In the genomic region with DNA sequence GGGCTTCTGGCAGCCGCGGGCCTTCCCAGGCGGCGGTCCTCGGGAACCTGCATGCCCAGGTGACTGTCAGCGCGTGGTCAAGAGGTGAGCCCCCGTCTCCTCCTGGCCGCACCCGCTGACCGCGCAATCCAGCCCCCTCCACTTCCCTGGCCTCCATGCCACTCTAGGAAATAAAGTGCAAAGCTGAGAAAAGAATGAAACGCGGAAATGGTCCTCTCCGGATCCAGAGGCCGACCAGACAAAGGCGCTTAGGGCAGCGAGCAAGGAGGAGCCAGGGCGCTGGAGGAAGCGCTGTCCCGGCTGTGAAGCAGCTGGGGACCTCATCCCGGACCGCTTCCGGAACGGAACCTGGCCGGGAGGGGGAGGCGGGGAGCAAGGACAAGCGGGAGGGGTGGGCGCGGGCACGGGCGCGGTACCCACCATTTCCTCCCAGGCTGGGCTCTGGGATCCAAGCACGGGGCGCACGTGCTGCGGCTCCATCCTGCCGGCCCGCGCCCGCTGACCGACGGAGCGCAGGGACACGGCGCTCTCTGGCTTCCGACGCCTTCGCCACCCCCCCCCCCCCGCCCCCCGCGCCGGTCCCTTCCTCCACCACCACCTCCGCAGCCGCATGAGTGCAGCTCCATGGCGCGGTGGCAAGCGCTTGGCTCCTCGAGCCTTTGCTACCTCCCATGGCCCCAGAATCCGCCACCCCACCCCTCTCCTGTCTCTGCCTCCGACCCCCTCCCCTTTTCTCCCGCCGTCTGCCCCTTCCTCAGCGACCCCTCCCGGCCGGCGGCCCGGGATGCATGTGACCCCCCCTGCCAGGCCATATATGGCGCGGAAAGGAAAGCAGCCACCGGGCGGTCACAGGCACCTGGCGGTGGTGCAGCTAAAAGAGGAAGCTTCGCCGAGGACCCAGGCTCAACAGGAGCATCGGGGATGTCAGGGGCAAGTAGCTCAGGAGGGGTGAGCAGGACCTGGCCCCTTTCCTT, we compare ENCODE assay signal across 13 mouse cellular contexts. TPM values are rescaled to one million over a fixed set of nuclear protein-coding genes. Genes with fewer than 3 reads are reported as not detected.
DNase-seq lines count a peak whose midpoint lies in the region; ATAC-seq and TF ChIP-seq lines count a peak whose summit lies in the region.
"Not testable (repeated sequence)": the region's sequence is repeated elsewhere in the genome, so short reads cannot be mapped to it uniquely, and the experiment has no call there.
"Had no signal": no experiment of that assay in that cellular context is flagged by ENCODE, and none has a peak within 500 bp of the region (broad histone marks: within the 10 kb centered on the region; RNA-seq: fewer than 3 reads in every experiment).

No protein-coding gene starts in this region.

- not testable (repeated sequence) for H3K36me3 ChIP-seq in forebrain, embryonic 15.5 days; heart, postnatal 0 days (replicated peaks; ENCODE audit: control insufficient read depth, insufficient read depth, low read length); intestine, embryonic 16.5 days (ENCODE audit: control insufficient read depth, insufficient read depth, low read length); limb, embryonic 12.5 days; midbrain, embryonic 11.5 days (ENCODE audit: control insufficient read depth, insufficient read depth, low read length)

- TF ChIP-seq CTCF in heart, postnatal 0 days (IDR thresholded peaks at IDR 0.05; ENCODE audit: low read depth) = not testable (repeated sequence)

- not testable (repeated sequence) for H3K9me3 ChIP-seq in forebrain, embryonic 15.5 days; heart, postnatal 0 days (replicated peaks; ENCODE audit: control insufficient read depth, low read length); intestine, embryonic 16.5 days (ENCODE audit: control insufficient read depth, low read length); limb, embryonic 12.5 days; midbrain, embryonic 11.5 days (ENCODE audit: control insufficient read depth, low read length)

- WGBS in forebrain, embryonic 15.5 days = under 1% methylated on average over 24 of the region's 76 CpGs
- under 1% methylated on average over 17 of the region's 76 CpGs for WGBS in heart, postnatal 0 days
- WGBS in intestine, embryonic 16.5 days = under 1% methylated on average over 34 of the region's 76 CpGs
- 2% methylated on average over 53 of the region's 76 CpGs for WGBS in limb, embryonic 12.5 days
- WGBS in midbrain, embryonic 11.5 days = under 1% methylated on average over 33 of the region's 76 CpGs

- not testable (repeated sequence) for H3K4me1 ChIP-seq in forebrain, embryonic 15.5 days; heart, postnatal 0 days (ENCODE audit: control insufficient read depth, insufficient read depth); intestine, embryonic 16.5 days (ENCODE audit: control insufficient read depth, insufficient read depth, low read length); limb, embryonic 12.5 days (replicated peaks); midbrain, embryonic 11.5 days (ENCODE audit: control insufficient read depth, insufficient read depth, low read length)

- not testable (repeated sequence) for H3K27me3 ChIP-seq in forebrain, embryonic 15.5 days; heart, postnatal 0 days (ENCODE audit: control insufficient read depth, insufficient read depth, low read length); intestine, embryonic 16.5 days (replicated peaks; ENCODE audit: control insufficient read depth, insufficient read depth, low read length); limb, embryonic 12.5 days; midbrain, embryonic 11.5 days (ENCODE audit: control insufficient read depth, insufficient read depth, low read length)

- not testable (repeated sequence) for ATAC-seq in forebrain, embryonic 15.5 days (replicated peaks); heart, postnatal 0 days (ENCODE audit: insufficient read depth, low read depth); intestine, embryonic 16.5 days; limb, embryonic 12.5 days (ENCODE audit: insufficient number of reproducible peaks, insufficient read depth, low FRiP score, low TSS enrichment, low read depth); midbrain, embryonic 11.5 days (ENCODE audit: low FRiP score)

- TF ChIP-seq EP300 in heart, postnatal 0 days (IDR thresholded peaks at IDR 0.05; ENCODE audit: low read depth) = not testable (repeated sequence)

- H3K4me2 ChIP-seq in forebrain, embryonic 15.5 days (replicated peaks) = peak overlapping the region; percentile 56
- H3K4me2 ChIP-seq in heart, postnatal 0 days (ENCODE audit: low read depth, low read length) = peak overlapping the region; percentile 55
- H3K4me2 ChIP-seq in intestine, embryonic 16.5 days (ENCODE audit: low read depth, low read length) = peak overlapping the region; percentile 62
- H3K4me2 ChIP-seq in limb, embryonic 12.5 days = peak overlapping the region; percentile 63
- peak overlapping the region; percentile 50 for H3K4me2 ChIP-seq in midbrain, embryonic 11.5 days

- peak overlapping the region; percentile 49 for H3K9ac ChIP-seq in forebrain, embryonic 15.5 days (replicated peaks)
- not testable (repeated sequence) for H3K9ac ChIP-seq in heart, postnatal 0 days (replicated peaks; ENCODE audit: low read depth, low read length); intestine, embryonic 16.5 days (ENCODE audit: low read depth, low read length)
- H3K9ac ChIP-seq in limb, embryonic 12.5 days (replicated peaks) = peak overlapping the region; percentile 48; the same call in 1 of the 2 replicates
- peak overlapping the region; percentile 44 for H3K9ac ChIP-seq in midbrain, embryonic 11.5 days (ENCODE audit: low read length)

- H3K4me3 ChIP-seq in forebrain, embryonic 15.5 days = peak overlapping the region; percentile 45
- peak overlapping the region; percentile 30 for H3K4me3 ChIP-seq in heart, postnatal 0 days (ENCODE audit: low read depth, low read length)
- H3K4me3 ChIP-seq in intestine, embryonic 16.5 days (ENCODE audit: low read length) = peak overlapping the region; percentile 37
- peak overlapping the region; percentile 42 for H3K4me3 ChIP-seq in limb, embryonic 12.5 days (replicated peaks)
- H3K4me3 ChIP-seq in midbrain, embryonic 11.5 days (ENCODE audit: low read depth, low read length) = peak overlapping the region; percentile 32

- DNase-seq in cerebellum, postnatal 25 days = peak; percentile 4 to 7
- peak; percentile 4 for DNase-seq in heart, postnatal 0 days (ENCODE audit: low spot score)
- peak; percentile 82 for DNase-seq in midbrain, embryonic 11.5 days (ENCODE audit: low spot score, missing footprints)
- peak; percentile 1 for DNase-seq in right cerebral cortex, postnatal 36 days (ENCODE audit: low spot score in 2 of 2)

- H3K27ac ChIP-seq in forebrain, embryonic 15.5 days (replicated peaks); heart, postnatal 0 days (ENCODE audit: low read depth); intestine, embryonic 16.5 days (ENCODE audit: low read length); limb, embryonic 12.5 days; midbrain, embryonic 11.5 days (ENCODE audit: low read depth, low read length): not testable (repeated sequence)

RNA-seq across cellular contexts. Expression of a gene that starts 14.6 kb away (rescaled TPM):
- polyA plus RNA-seq in forebrain, embryonic 15.5 days (2015; fragmentation: Nextera tagmentation; extraction: Ambion mirVana) = not detected in 2 replicates
- not detected in 2 replicates for total RNA-seq in heart, postnatal 0 days (2014; rRNA removed; ENCODE audit: low replicate concordance)
- not detected in 2 replicates for polyA plus RNA-seq in heart, postnatal 0 days (2015; fragmentation: Nextera tagmentation; extraction: Ambion mirVana)
- not detected in 2 replicates for polyA plus RNA-seq in intestine, embryonic 16.5 days (2015; fragmentation: Nextera tagmentation; extraction: Ambion mirVana)
- polyA plus RNA-seq in limb, embryonic 12.5 days (2016; fragmentation: Nextera tagmentation; extraction: Ambion mirVana) = not detected in 2 replicates
- polyA plus RNA-seq in midbrain, embryonic 11.5 days (2014; fragmentation: Nextera tagmentation; extraction: Ambion mirVana) = not detected in 2 replicates
- total RNA-seq: ES-E14; left cerebral cortex, postnatal 10 days; megakaryocyte-erythroid progenitor cell, adult 5-6 weeks had no signal
- polyA plus RNA-seq: cerebellum, adult 2 months; frontal cortex, adult 2 months; thymus, postnatal 0 days had no signal

Comparison
In these comparisons a context has a peak if more than half of its experiments do, and no peak if none do; other contexts are left out.
1. DNase-seq: peak in every context shown above with its lines; median percentile 82 in midbrain, embryonic 11.5 days; 6 in cerebellum, postnatal 25 days; 4 in heart, postnatal 0 days; 1 in right cerebral cortex, postnatal 36 days.